Mouse (Mus musculus): ENCODE measurements around the gene Elp6. TPM values are rescaled to one million over a fixed set of nuclear protein-coding genes. Genes with fewer than 3 reads are reported as not detected.

Elp6 gene
- polyA plus RNA-seq, 1 experiment = 5.1 TPM

- Histone ChIP-seq H3K27me3 (ENCODE audit: control insufficient read depth, insufficient read depth, low read length) (no peaks in the 10 kb centered on the region), H3K36me3 (ENCODE audit: control insufficient read depth, insufficient read depth, low read length) (no peaks in the 10 kb centered on the region), H3K4me1 (ENCODE audit: control insufficient read depth, insufficient read depth, low read length) (no peaks in the 10 kb centered on the region), H3K27ac (ENCODE audit: control insufficient read depth, insufficient read depth, low read depth, low read length) (no peak overlapping the region), H3K4me3 (ENCODE audit: control insufficient read depth, low read depth, low read length) (no peak overlapping the region)
- TF ChIP-seq CTCF (IDR thresholded peaks at IDR 0.05; ENCODE audit: control insufficient read depth, insufficient read depth, insufficient replicate concordance, low read depth, low read length) = no peak
- no peak for TF ChIP-seq POLR2A (IDR thresholded peaks at IDR 0.05; ENCODE audit: control insufficient read depth, low read depth, low read length)
Observed at GRCm38 (mm10) chr9:110315904-110316303, 10.9 kb downstream of the Elp6 start.

GRCm38 (mm10) chr9:110316503-110316902 is 11.5 kb downstream of the Elp6 start:
- H3K27me3 ChIP-seq (ENCODE audit: control insufficient read depth, insufficient read depth, low read length) = no peaks in the 10 kb centered on the region
- H3K4me1 ChIP-seq (ENCODE audit: control insufficient read depth, insufficient read depth, low read length) = no peaks in the 10 kb centered on the region
- no peak overlapping the region for H3K4me3 ChIP-seq (ENCODE audit: control insufficient read depth, low read depth, low read length)
- TF ChIP-seq CTCF (IDR thresholded peaks at IDR 0.05; ENCODE audit: control insufficient read depth, insufficient read depth, insufficient replicate concordance, low read depth, low read length) (no peak), POLR2A (IDR thresholded peaks at IDR 0.05; ENCODE audit: control insufficient read depth, low read depth, low read length) (no peak)
- H3K36me3 ChIP-seq (ENCODE audit: control insufficient read depth, insufficient read depth, low read length) = no peaks in the 10 kb centered on the region
- H3K27ac ChIP-seq (ENCODE audit: control insufficient read depth, insufficient read depth, low read depth, low read length) = no peak overlapping the region

- no peak overlapping the region for H3K4me3 ChIP-seq (ENCODE audit: control insufficient read depth, low read depth, low read length)
- H3K36me3 ChIP-seq (ENCODE audit: control insufficient read depth, insufficient read depth, low read length) = no peaks in the 10 kb centered on the region
- H3K27me3 ChIP-seq (ENCODE audit: control insufficient read depth, insufficient read depth, low read length) = no peaks in the 10 kb centered on the region
- no peaks in the 10 kb centered on the region for H3K4me1 ChIP-seq (ENCODE audit: control insufficient read depth, insufficient read depth, low read length)
- H3K27ac ChIP-seq (ENCODE audit: control insufficient read depth, insufficient read depth, low read depth, low read length) = no peak overlapping the region
- no peak for TF ChIP-seq POLR2A (IDR thresholded peaks at IDR 0.05; ENCODE audit: control insufficient read depth, low read depth, low read length)
- no peak for TF ChIP-seq CTCF (IDR thresholded peaks at IDR 0.05; ENCODE audit: control insufficient read depth, insufficient read depth, insufficient replicate concordance, low read depth, low read length)
Observed at GRCm38 (mm10) chr9:110320769-110321168, 15.8 kb downstream of the Elp6 start.

- no peaks in the 10 kb centered on the region for H3K4me1 ChIP-seq (ENCODE audit: control insufficient read depth, insufficient read depth, low read length)
- H3K27me3 ChIP-seq (ENCODE audit: control insufficient read depth, insufficient read depth, low read length) = no peaks in the 10 kb centered on the region
- H3K27ac ChIP-seq (ENCODE audit: control insufficient read depth, insufficient read depth, low read depth, low read length) = no peak overlapping the region
- no peak overlapping the region for H3K4me3 ChIP-seq (ENCODE audit: control insufficient read depth, low read depth, low read length)
- H3K36me3 ChIP-seq (ENCODE audit: control insufficient read depth, insufficient read depth, low read length) = no peaks in the 10 kb centered on the region
- TF ChIP-seq POLR2A (IDR thresholded peaks at IDR 0.05; ENCODE audit: control insufficient read depth, low read depth, low read length) (no peak), CTCF (IDR thresholded peaks at IDR 0.05; ENCODE audit: control insufficient read depth, insufficient read depth, insufficient replicate concordance, low read depth, low read length) (no peak)
Observed at GRCm38 (mm10) chr9:110322972-110323371, 18.0 kb downstream of the Elp6 start.

GRCm38 (mm10) chr9:110324181-110324580 is 19.2 kb downstream of the Elp6 start:
- Histone ChIP-seq H3K27me3 (ENCODE audit: control insufficient read depth, insufficient read depth, low read length) (no peaks in the 10 kb centered on the region), H3K4me1 (ENCODE audit: control insufficient read depth, insufficient read depth, low read length) (no peaks in the 10 kb centered on the region), H3K4me3 (ENCODE audit: control insufficient read depth, low read depth, low read length) (no peak overlapping the region), H3K27ac (ENCODE audit: control insufficient read depth, insufficient read depth, low read depth, low read length) (no peak overlapping the region), H3K36me3 (ENCODE audit: control insufficient read depth, insufficient read depth, low read length) (no peaks in the 10 kb centered on the region)
- TF ChIP-seq POLR2A (IDR thresholded peaks at IDR 0.05; ENCODE audit: control insufficient read depth, low read depth, low read length) = no peak
- no peak for TF ChIP-seq CTCF (IDR thresholded peaks at IDR 0.05; ENCODE audit: control insufficient read depth, insufficient read depth, insufficient replicate concordance, low read depth, low read length)

- Histone ChIP-seq H3K27me3 (ENCODE audit: control insufficient read depth, insufficient read depth, low read length) (no peaks in the 10 kb centered on the region), H3K27ac (ENCODE audit: control insufficient read depth, insufficient read depth, low read depth, low read length) (no peak overlapping the region), H3K4me3 (ENCODE audit: control insufficient read depth, low read depth, low read length) (no peak overlapping the region), H3K4me1 (ENCODE audit: control insufficient read depth, insufficient read depth, low read length) (peaks cover 2% of the 10 kb centered on the region; the same call in 1 of the 2 replicates), H3K36me3 (ENCODE audit: control insufficient read depth, insufficient read depth, low read length) (no peaks in the 10 kb centered on the region)
- TF ChIP-seq POLR2A (IDR thresholded peaks at IDR 0.05; ENCODE audit: control insufficient read depth, low read depth, low read length) (no peak), CTCF (IDR thresholded peaks at IDR 0.05; ENCODE audit: control insufficient read depth, insufficient read depth, insufficient replicate concordance, low read depth, low read length) (no peak)
Observed at GRCm38 (mm10) chr9:110328178-110328577, 23.2 kb downstream of the Elp6 start.

GRCm38 (mm10) chr9:110328946-110329630 is 24.1 kb downstream of the Elp6 start:
- H3K4me1 ChIP-seq (ENCODE audit: control insufficient read depth, insufficient read depth, low read length) = peaks cover 4% of the 10 kb centered on the region
- H3K27me3 ChIP-seq (ENCODE audit: control insufficient read depth, insufficient read depth, low read length) = no peaks in the 10 kb centered on the region
- TF ChIP-seq CTCF (IDR thresholded peaks at IDR 0.05; ENCODE audit: control insufficient read depth, insufficient read depth, insufficient replicate concordance, low read depth, low read length) (no peak), POLR2A (IDR thresholded peaks at IDR 0.05; ENCODE audit: control insufficient read depth, low read depth, low read length) (no peak)
- H3K4me3 ChIP-seq (ENCODE audit: control insufficient read depth, low read depth, low read length) = no peak overlapping the region
- no peaks in the 10 kb centered on the region for H3K36me3 ChIP-seq (ENCODE audit: control insufficient read depth, insufficient read depth, low read length)
- H3K27ac ChIP-seq (ENCODE audit: control insufficient read depth, insufficient read depth, low read depth, low read length) = peak overlapping the region; percentile 27
